Mouse (Mus musculus) liver, postnatal 0 days (tissue): ENCODE results near the gene Tubb2b.

ENCODE experiments used
- CTCF ChIP-seq: sonication (generic); IDR thresholded peaks from 2 replicates; pipeline ENCODE4 v1.5.1; 2016; ENCODE audit warnings: antibody characterized with exemption, low read depth
- EP300 ChIP-seq: IDR thresholded peaks from 2 replicates; pipeline ENCODE4 v1.6.1; 2016; ENCODE audit warnings: antibody characterized with exemption, low read depth, mild to moderate bottlenecking

DNA sequence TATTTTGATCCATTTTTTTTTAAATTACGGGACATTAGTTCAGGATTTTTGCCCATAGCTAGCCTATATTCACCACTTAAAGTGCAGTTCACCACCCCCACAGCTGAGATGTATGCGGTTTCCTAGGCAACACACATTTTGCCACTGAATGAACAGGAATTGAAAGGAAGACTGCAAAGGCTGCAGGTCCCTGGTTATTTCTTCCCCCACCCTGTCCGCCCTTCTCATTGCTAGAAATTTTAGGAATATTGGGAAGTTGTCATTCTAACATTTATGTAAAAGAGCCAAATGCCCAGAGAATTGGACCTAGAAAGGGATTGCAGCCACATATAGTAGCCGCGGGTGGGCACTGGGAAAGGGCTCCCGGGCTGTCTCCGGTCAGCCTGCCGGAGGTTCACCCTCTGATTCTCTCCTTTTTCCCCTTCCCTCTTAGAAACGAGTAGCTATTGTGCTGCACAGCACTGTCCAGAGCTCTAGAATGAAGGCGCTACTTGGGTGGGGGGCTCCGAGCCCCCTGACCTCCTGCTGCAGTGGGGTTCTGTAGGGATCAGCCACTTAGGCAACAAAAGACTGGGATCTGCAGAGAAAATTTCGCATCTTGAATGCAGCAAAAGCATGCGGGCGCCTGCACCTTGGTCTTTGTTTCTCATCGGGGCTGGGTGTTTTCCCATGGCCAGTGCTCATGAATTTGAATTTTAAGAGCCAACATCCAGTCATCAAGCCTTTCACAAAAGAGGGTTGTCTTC, 3.2 kb upstream of the Tubb2b start:
- TF ChIP-seq CTCF, result no peak
- no peak for TF ChIP-seq EP300
